Mouse (Mus musculus) midbrain, embryonic 15.5 days (tissue): ENCODE results near the gene Glis3. TPM values are rescaled to one million over a fixed set of nuclear protein-coding genes. Genes with fewer than 3 reads are reported as not detected.

Source experiments
- ATAC-seq: fragments of 200-750 bp; cut with Nextera tagmentation; replicated peaks from 2 replicates; pipeline ENCODE4 v1.8.0; 2017; ENCODE audit warnings: moderate TSS enrichment
- H3K27ac ChIP-seq: fragments of 300-500 bp; sonication (generic); 2 replicates; pipeline ENCODE4 v1.5.1; 2015; ENCODE audit warnings: mild to moderate bottlenecking, inconsistent platforms
- H3K27me3 ChIP-seq: fragments of 300-500 bp; sonication (generic); replicated peaks from 2 replicates; pipeline ENCODE4 v1.6.1; 2015; ENCODE audit warnings: inconsistent platforms
- H3K36me3 ChIP-seq: fragments of 300-500 bp; sonication (generic); replicated peaks from 2 replicates; pipeline ENCODE4 v1.6.1; 2015; ENCODE audit warnings: inconsistent platforms
- H3K4me1 ChIP-seq: fragments of 300-500 bp; sonication (generic); 2 replicates; pipeline ENCODE4 v1.6.1; 2015; ENCODE audit warnings: inconsistent platforms
- H3K4me2 ChIP-seq: fragments of 300-500 bp; sonication (generic); 2 replicates; pipeline ENCODE4 v1.6.1; 2015; ENCODE audit warnings: inconsistent platforms, mild to moderate bottlenecking, moderate library complexity
- H3K4me3 ChIP-seq: fragments of 300-500 bp; sonication (generic); 2 replicates; pipeline ENCODE4 v1.5.1; 2015; ENCODE audit warnings: mild to moderate bottlenecking, inconsistent platforms
- H3K9ac ChIP-seq: fragments of 300-500 bp; sonication (generic); 2 replicates; pipeline ENCODE4 v1.6.1; 2015; ENCODE audit warnings: mild to moderate bottlenecking, inconsistent platforms
- H3K9me3 ChIP-seq: fragments of 300-500 bp; sonication (generic); 2 replicates; pipeline ENCODE4 v1.6.1; 2016; ENCODE audit warnings: inconsistent platforms
- WGBS: fragments of 180-500 bp; shearing (Covaris S2); methylation state at CpG from one replicate; pipeline ENCODE4 v1.1.7; 2015; ENCODE audit warnings: mixed read lengths; 5-methylcytosine and 5-hydroxymethylcytosine counted together
- polyA plus RNA-seq: library from polyadenylated mRNA; unstranded; fragments of >200 nt; fragmentation: Nextera tagmentation; extraction: Ambion mirVana; gene quantifications from 2 replicates; pipeline ENCODE4 v1.2.1, GENCODE M21; 2015

Gene Glis3
- polyA plus RNA-seq, 1 experiment from 2014 or later, result 3.3 TPM

DNA sequence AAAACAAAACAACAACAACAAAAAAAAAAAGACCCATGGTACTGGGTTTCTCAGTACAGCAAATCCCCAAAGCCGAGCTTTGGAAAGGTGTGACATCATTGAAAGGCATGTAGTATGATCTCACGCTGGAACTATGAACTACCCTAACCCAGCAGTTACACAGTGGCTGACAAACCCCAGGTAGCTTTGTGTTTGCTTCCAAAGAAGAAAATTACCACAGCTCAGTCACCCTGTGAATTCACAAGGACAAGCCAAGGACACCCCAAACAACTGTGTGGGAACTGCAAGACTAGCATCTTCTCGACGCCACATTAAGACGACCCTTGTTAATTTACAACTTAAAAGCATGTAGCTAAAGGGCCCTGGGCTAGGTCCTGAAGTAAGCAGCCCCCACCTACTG lies 30.4 kb downstream of the Glis3 start:
- no peak for ATAC-seq
- H3K4me2 ChIP-seq, result no peak overlapping the region
- no peaks in the 10 kb centered on the region for H3K36me3 ChIP-seq
- 77% methylated on average over 5 of the region's 5 CpGs for WGBS
- H3K4me3 ChIP-seq, result no peak overlapping the region
- no peak overlapping the region for H3K27ac ChIP-seq
- no peaks in the 10 kb centered on the region for H3K27me3 ChIP-seq
- no peaks in the 10 kb centered on the region for H3K4me1 ChIP-seq
- no peak overlapping the region for H3K9ac ChIP-seq
- H3K9me3 ChIP-seq, result no peaks in the 10 kb centered on the region

GRCm38 (mm10) chr19:28648881-28649280 lies 31.0 kb downstream of the Glis3 start:
- Histone ChIP-seq H3K4me1 (no peaks in the 10 kb centered on the region), H3K4me2 (no peak overlapping the region), H3K27me3 (no peaks in the 10 kb centered on the region), H3K9ac (no peak overlapping the region), H3K9me3 (no peaks in the 10 kb centered on the region), H3K27ac (no peak overlapping the region), H3K36me3 (no peaks in the 10 kb centered on the region), H3K4me3 (no peak overlapping the region)
- WGBS, result 53% methylated on average over 4 of the region's 4 CpGs
- no peak; the same call in 1 of the 2 replicates for ATAC-seq

GRCm38 (mm10) chr19:28647424-28647823 lies 32.5 kb downstream of the Glis3 start:
- Histone ChIP-seq H3K4me1 (no peaks in the 10 kb centered on the region), H3K9ac (no peak overlapping the region), H3K27me3 (no peaks in the 10 kb centered on the region), H3K4me3 (no peak overlapping the region), H3K4me2 (no peak overlapping the region), H3K27ac (no peak overlapping the region), H3K36me3 (no peaks in the 10 kb centered on the region), H3K9me3 (no peaks in the 10 kb centered on the region)
- no peak for ATAC-seq
- WGBS, result 90% methylated on average over 6 of the region's 6 CpGs

DNA sequence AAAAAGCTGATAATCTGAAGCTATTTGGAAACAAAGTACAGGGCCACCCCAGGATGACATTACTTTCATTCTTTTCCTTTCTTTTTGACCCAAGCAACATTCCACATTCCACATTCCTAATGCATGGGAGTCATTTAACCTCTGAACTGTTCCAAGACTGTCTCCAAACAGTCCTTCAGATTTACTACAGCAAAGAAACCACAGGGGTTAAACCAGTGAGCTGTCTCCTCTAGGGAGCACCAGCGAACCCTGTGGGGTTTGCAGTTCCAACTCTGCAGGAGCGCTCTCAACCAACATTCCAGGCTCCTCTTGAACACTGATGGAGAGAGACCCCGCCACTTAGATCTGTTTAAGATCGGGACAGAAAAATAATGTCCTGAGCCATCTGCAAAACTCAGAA lies 33.6 kb downstream of the Glis3 start:
- WGBS, result 59% methylated on average over 4 of the region's 4 CpGs

GRCm38 (mm10) chr19:28640861-28641381 lies 39.0 kb downstream of the Glis3 start:
- H3K4me1 ChIP-seq, result peaks cover 3% of the 10 kb centered on the region
- WGBS, result 57% methylated on average over 7 of the region's 7 CpGs
- H3K27me3 ChIP-seq, result no peaks in the 10 kb centered on the region
- no peak overlapping the region for H3K4me2 ChIP-seq
- no peaks in the 10 kb centered on the region for H3K36me3 ChIP-seq
- H3K9ac ChIP-seq, result no peak overlapping the region
- ATAC-seq, result no peak
- H3K4me3 ChIP-seq, result no peak overlapping the region
- H3K9me3 ChIP-seq, result no peaks in the 10 kb centered on the region
- no peak overlapping the region for H3K27ac ChIP-seq

More for the DNA sequence above, 33.6 kb downstream of the Glis3 start:
- no peak overlapping the region for H3K4me2 ChIP-seq
- H3K4me3 ChIP-seq, result no peak overlapping the region
- no peaks in the 10 kb centered on the region for H3K36me3 ChIP-seq
- H3K27ac ChIP-seq, result no peak overlapping the region
- ATAC-seq, result no peak
- H3K27me3 ChIP-seq, result no peaks in the 10 kb centered on the region
- H3K9me3 ChIP-seq, result no peaks in the 10 kb centered on the region
- H3K9ac ChIP-seq, result no peak overlapping the region
- no peaks in the 10 kb centered on the region for H3K4me1 ChIP-seq

- peak; percentile 58; the same call in 1 of the 2 replicates for ATAC-seq
- H3K4me2 ChIP-seq, result no peak overlapping the region
- WGBS, result 19% methylated on average over 7 of the region's 8 CpGs
- no peaks in the 10 kb centered on the region for H3K27me3 ChIP-seq
- no peaks in the 10 kb centered on the region for H3K36me3 ChIP-seq
- no peak overlapping the region for H3K4me3 ChIP-seq
- H3K9me3 ChIP-seq, result no peaks in the 10 kb centered on the region
- no peak overlapping the region for H3K9ac ChIP-seq
- H3K27ac ChIP-seq, result no peak overlapping the region
- H3K4me1 ChIP-seq, result peaks cover 5% of the 10 kb centered on the region
Measured at GRCm38 (mm10) chr19:28635991-28636553, 43.8 kb downstream of the Glis3 start.

- no peaks in the 10 kb centered on the region for H3K36me3 ChIP-seq
- ATAC-seq, result no peak
- 94% methylated on average over 3 of the region's 3 CpGs for WGBS
- peaks cover 5% of the 10 kb centered on the region for H3K4me1 ChIP-seq
- no peaks in the 10 kb centered on the region for H3K27me3 ChIP-seq
- H3K9me3 ChIP-seq, result no peaks in the 10 kb centered on the region
- H3K27ac ChIP-seq, result no peak overlapping the region
- no peak overlapping the region for H3K9ac ChIP-seq
- no peak overlapping the region for H3K4me2 ChIP-seq
- H3K4me3 ChIP-seq, result no peak overlapping the region
Measured at GRCm38 (mm10) chr19:28634986-28635385, 44.9 kb downstream of the Glis3 start.

DNA sequence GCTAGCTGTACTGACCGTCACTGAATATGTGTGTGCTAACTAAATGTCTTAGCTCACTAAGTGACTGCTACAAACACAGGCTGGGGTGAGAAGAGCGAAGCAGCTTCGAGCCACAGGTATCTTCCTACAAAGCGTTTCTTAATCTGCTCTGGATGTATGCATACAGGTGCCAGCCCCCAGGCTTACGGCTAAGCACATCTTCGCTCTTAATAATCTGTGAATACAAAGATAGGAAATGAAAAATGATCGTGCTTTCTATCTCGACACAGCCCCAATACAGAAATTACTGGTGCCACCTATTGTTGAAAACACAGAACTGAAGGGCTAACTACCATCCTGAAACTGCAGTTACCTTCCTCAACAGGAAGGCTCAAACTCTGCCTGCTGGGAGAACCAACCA lies 51.5 kb downstream of the Glis3 start:
- H3K9me3 ChIP-seq, result no peaks in the 10 kb centered on the region
- H3K9ac ChIP-seq, result no peak overlapping the region
- no peaks in the 10 kb centered on the region for H3K36me3 ChIP-seq
- H3K4me1 ChIP-seq, result 0 out of 2 replicates have a peak, but pooled peaks cover 4% of the 10 kb centered on the region
- H3K4me3 ChIP-seq, result no peak overlapping the region
- H3K27ac ChIP-seq, result 0 out of 2 replicates have a peak overlapping the region, but pooled peaks have one; percentile 1
- 35% methylated on average over 8 of the region's 8 CpGs for WGBS
- no peak overlapping the region for H3K4me2 ChIP-seq
- ATAC-seq, result peak; percentile 85
- no peaks in the 10 kb centered on the region for H3K27me3 ChIP-seq

GRCm38 (mm10) chr19:28626189-28626588 lies 53.7 kb downstream of the Glis3 start:
- H3K9me3 ChIP-seq, result no peaks in the 10 kb centered on the region
- no peak overlapping the region for H3K4me3 ChIP-seq
- no peaks in the 10 kb centered on the region for H3K27me3 ChIP-seq
- 91% methylated on average over 5 of the region's 5 CpGs for WGBS
- no peak overlapping the region for H3K4me2 ChIP-seq
- no peak overlapping the region for H3K9ac ChIP-seq
- no peak for ATAC-seq
- no peaks in the 10 kb centered on the region for H3K36me3 ChIP-seq
- H3K4me1 ChIP-seq, result 0 out of 2 replicates have a peak, but pooled peaks cover 4% of the 10 kb centered on the region
- no peak overlapping the region for H3K27ac ChIP-seq

DNA sequence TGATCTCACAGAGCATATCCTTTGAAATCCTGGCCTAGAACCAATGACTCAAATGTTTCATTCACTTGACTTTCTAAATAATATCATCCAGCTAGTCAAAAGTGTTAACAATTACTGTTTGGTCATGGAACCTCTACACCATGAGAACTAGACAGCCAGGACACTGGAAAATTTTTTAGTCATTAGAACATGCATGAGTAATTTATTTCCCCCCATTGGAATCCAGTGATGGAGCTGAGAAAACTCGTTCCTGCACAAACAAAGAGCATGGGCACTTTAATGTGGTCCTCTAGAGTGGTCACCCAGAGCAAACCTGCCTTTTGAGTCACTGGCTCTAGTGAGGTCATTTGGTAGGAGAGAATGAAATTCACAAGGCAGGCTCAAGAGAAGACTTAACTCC lies 55.3 kb downstream of the Glis3 start:
- no peaks in the 10 kb centered on the region for H3K9me3 ChIP-seq
- H3K9ac ChIP-seq, result no peak overlapping the region
- no peak for ATAC-seq
- H3K27ac ChIP-seq, result no peak overlapping the region
- no peak overlapping the region for H3K4me3 ChIP-seq
- 0 out of 2 replicates have a peak, but pooled peaks cover 4% of the 10 kb centered on the region for H3K4me1 ChIP-seq
- 88% methylated on average over 1 of the region's 1 CpGs for whole genome bisulfite sequencing
- no peaks in the 10 kb centered on the region for H3K36me3 ChIP-seq
- H3K4me2 ChIP-seq, result no peak overlapping the region
- no peaks in the 10 kb centered on the region for H3K27me3 ChIP-seq

- 0 out of 2 replicates have a peak, but pooled peaks cover 4% of the 10 kb centered on the region for H3K4me1 ChIP-seq
- no peak overlapping the region for H3K27ac ChIP-seq
- H3K27me3 ChIP-seq, result 0 out of 2 replicates have a peak, but pooled peaks cover under 1% of the 10 kb centered on the region
- H3K4me2 ChIP-seq, result no peak overlapping the region
- H3K9me3 ChIP-seq, result no peaks in the 10 kb centered on the region
- 83% methylated on average over 10 of the region's 10 CpGs for WGBS
- no peak for ATAC-seq
- no peaks in the 10 kb centered on the region for H3K36me3 ChIP-seq
- H3K4me3 ChIP-seq, result no peak overlapping the region
- H3K9ac ChIP-seq, result no peak overlapping the region
Measured at GRCm38 (mm10) chr19:28623726-28624125, 56.2 kb downstream of the Glis3 start.

DNA sequence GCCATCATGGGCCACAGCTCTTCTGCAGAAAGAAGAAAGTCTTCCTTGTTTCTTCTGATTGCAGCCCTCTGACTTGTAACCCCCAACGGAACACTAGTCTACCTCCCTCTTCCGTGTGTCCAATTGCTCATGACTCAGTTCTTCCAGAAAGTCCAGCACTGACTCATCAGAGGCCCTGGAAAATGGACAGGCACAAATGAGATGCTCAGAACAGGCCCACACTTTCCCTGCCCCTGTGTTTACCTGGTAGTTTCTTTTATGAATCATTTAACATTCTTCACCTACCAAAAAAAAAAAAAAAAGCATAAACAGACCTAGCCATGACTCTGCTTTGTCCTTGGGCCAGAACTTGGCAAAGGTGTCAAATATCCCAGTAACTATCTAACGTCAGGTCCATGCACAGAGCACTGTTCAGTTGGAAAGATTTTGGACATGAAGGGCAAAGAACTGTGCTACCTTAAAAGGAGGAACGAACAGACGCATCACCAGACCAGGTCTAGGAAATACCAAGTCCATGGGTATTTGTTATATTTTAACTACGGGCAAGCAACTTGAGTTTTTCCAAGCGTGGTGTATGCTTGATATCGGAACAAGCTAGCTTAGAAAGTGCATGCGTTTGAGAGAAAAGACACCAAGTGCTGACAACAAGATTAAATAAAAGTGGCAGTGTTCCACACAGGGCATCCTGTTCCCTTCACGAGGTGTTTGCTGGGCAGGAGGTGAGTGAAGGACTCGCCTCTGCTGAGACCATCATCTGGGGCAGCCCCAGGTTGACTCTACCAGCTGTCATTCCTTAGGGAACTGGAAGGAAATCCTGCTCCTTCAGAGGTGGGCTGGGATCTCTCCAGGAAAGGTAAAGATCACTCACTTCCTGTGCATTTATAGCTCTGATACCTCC lies 58.0 kb downstream of the Glis3 start:
- WGBS, result 92% methylated on average over 11 of the region's 11 CpGs
- H3K4me3 ChIP-seq, result no peak overlapping the region
- H3K4me2 ChIP-seq, result no peak overlapping the region
- H3K27ac ChIP-seq, result no peak overlapping the region
- H3K27me3 ChIP-seq, result peaks cover 9% of the 10 kb centered on the region; the same call in 1 of the 2 replicates
- H3K9me3 ChIP-seq, result no peaks in the 10 kb centered on the region
- H3K4me1 ChIP-seq, result no peaks in the 10 kb centered on the region; the same call in 1 of the 2 replicates
- no peaks in the 10 kb centered on the region for H3K36me3 ChIP-seq
- H3K9ac ChIP-seq, result no peak overlapping the region
- no peak for ATAC-seq
